In the genomic region with DNA sequence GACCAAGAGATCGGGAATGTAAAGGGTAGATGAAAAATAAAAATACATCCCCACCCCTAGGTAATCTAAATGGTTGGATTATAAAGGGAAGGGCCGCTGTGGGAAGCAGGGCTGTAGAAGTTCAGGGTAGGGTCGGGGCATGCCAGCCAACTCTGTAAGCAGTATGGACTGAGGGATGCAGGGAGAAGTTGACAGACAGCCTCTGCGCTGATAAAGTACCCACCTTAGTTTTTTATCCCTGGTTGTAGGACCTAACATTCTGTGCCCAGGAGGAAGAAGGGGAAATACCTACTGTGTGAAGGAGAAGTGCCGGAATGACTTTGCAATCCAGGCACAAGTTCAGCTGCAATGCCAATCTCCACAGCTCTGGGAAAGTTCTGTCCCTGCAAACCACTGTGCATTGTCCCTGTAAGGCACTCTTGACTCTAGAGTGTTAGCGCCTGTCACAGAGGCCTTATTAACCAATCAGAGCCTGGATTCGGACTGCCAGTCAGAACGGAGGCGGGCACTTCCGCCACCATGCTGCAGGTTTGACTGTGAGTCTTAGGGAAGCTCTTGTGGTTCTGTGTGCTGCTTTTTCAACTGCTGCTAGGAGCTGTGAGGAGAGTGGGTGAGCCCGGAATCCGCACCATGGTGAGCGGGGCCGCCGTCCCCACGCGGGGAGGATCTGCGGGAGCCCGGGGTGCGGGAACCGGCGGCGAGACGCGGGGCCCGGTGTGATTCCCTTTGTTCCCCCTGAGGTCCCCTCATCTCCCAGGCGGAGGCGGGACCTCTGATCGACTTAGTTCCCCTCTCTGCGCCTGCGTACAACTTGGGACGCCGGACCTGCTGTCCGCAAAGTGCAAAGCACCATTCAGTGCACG, we compare ENCODE assay signal across 8 mouse cellular contexts. TPM values are rescaled to one million over a fixed set of nuclear protein-coding genes. Genes with fewer than 3 reads are reported as not detected.
A peak's percentile ranks its signal among the peaks of the same experiment; 100 is the strongest.
DNase-seq lines count a peak whose midpoint lies in the region; ATAC-seq and TF ChIP-seq lines count a peak whose summit lies in the region.

TSS of gene Zfp873 (plus strand) at position 527 of the 863 bp plus-strand sequence.

- H3K4me3 ChIP-seq in cortical plate, adult 2 months (ENCODE audit: insufficient read depth, low read length), result peak within 1 kb of the TSS; percentile 45

- ATAC-seq in inflammation-experienced regulatory T-cells, adult 6 months, result peak; percentile 98
- peak; percentile 100 for ATAC-seq in megakaryocyte-erythroid progenitor cell, adult 5-6 weeks (replicated peaks; ENCODE audit: low FRiP score, low TSS enrichment, poor library complexity, severe bottlenecking)

- TF ChIP-seq CTCF in cortical plate, adult 2 months (IDR thresholded peaks at IDR 0.05; ENCODE audit: extremely low read depth, insufficient read depth, low read length), result no peak

- TF ChIP-seq POLR2A in cortical plate, adult 2 months (IDR thresholded peaks at IDR 0.05; ENCODE audit: extremely low read depth, insufficient read depth, low read length), result peak; percentile 72

- peak; percentile 92 for DNase-seq in adipocyte (ENCODE audit: low spot score)
- DNase-seq in gastrocnemius, postnatal 14 days, result peak; percentile 94
- peak; percentile 91 to 96 for DNase-seq in left cerebral cortex, postnatal 10 days (ENCODE audit: extremely low spot score in 1 of 2, low spot score in 2 of 2)
- peak; percentile 90 for DNase-seq in right cerebral cortex, postnatal 25 days
- DNase-seq in urinary bladder, postnatal 4 days (ENCODE audit: low spot score in 2 of 2), result peak; percentile 90 to 93

- H3K27ac ChIP-seq in cortical plate, adult 2 months (ENCODE audit: insufficient read depth, low read length), result peak within 1 kb of the TSS; percentile 76

- intact Hi-C loops in gastrocnemius, postnatal 14 days (cut with DNase I; ENCODE audit: low total_unique reads), result no loop called here
- intact Hi-C loops in left cerebral cortex, postnatal 10 days (cut with DNase I), result no loop called here

- no peaks in the 10 kb centered on the region for H3K4me1 ChIP-seq in cortical plate, adult 2 months (ENCODE audit: control insufficient read depth, insufficient read depth, low read length)

RNA-seq across cellular contexts. Expression of gene Zfp873, which starts in this region (rescaled TPM):
- polyA plus RNA-seq in cortical plate, adult 2 months (2012; rRNA removed), result 6.1 and 6.8 TPM in 2 replicates
- 1 to 10 TPM; 2.5 to 3.3 TPM for total RNA-seq in gastrocnemius, postnatal 14 days (2021)
- 10 to 100 TPM; 11.8 to 17.0 (median 13.9) TPM for polyA plus RNA-seq in inflammation-experienced regulatory T-cells, adult 6 months (2017; shearing (Covaris generic))
- total RNA-seq in left cerebral cortex, postnatal 10 days (2021), result 1 to 10 TPM; 8.5 to 10.0 TPM
- 10.4 and 17.6 TPM in 2 replicates for total RNA-seq in megakaryocyte-erythroid progenitor cell, adult 5-6 weeks (2014; fragmentation: Nextera tagmentation)
- 4.8 and 7.4 TPM in 2 replicates for total RNA-seq in megakaryocyte-erythroid progenitor cell, adult 5-6 weeks (2017)

Comparison
In these comparisons a context has a peak if more than half of its experiments do, and no peak if none do; other contexts are left out.
1. Peak in every context shown above with its lines: DNase-seq, ATAC-seq, H3K4me3 ChIP-seq and H3K27ac ChIP-seq.